Mouse (Mus musculus) limb, embryonic 11.5 days (tissue): Measurements from ENCODE around the gene Nr3c2. TPM values are rescaled to one million over a fixed set of nuclear protein-coding genes. Genes with fewer than 3 reads are reported as not detected.

Experiments
- ATAC-seq: fragments of 200-750 bp; cut with Nextera tagmentation; 2 replicates; pipeline ENCODE4 v1.8.0; 2017; ENCODE audit warnings: low read depth; ENCODE audit not compliant: insufficient number of reproducible peaks, low FRiP score, low TSS enrichment
- DNase-seq: peaks from one replicate; pipeline ENCODE4 v3.0.0-alpha.2; 2015; ENCODE audit warnings: low spot score
- H3K27ac ChIP-seq: fragments of 300-500 bp; sonication (generic); replicated peaks from 2 replicates; pipeline ENCODE4 v1.5.1; 2014; ENCODE audit warnings: low read depth, mild to moderate bottlenecking, low read length
- H3K27me3 ChIP-seq: fragments of 300-500 bp; sonication (generic); 2 replicates; pipeline ENCODE4 v1.6.1; 2014; ENCODE audit warnings: mild to moderate bottlenecking, low read length, mixed read lengths; ENCODE audit not compliant: control insufficient read depth, insufficient read depth
- H3K36me3 ChIP-seq: fragments of 300-500 bp; sonication (generic); 2 replicates; pipeline ENCODE4 v1.6.1; 2014; ENCODE audit warnings: mild to moderate bottlenecking, low read length, moderate library complexity, mixed read lengths; ENCODE audit not compliant: control insufficient read depth, insufficient read depth
- H3K4me1 ChIP-seq: fragments of 300-500 bp; sonication (generic); 2 replicates; pipeline ENCODE4 v1.6.1; 2014; ENCODE audit warnings: low read length, mixed read lengths; ENCODE audit not compliant: control insufficient read depth, insufficient read depth
- H3K4me2 ChIP-seq: fragments of 300-500 bp; sonication (generic); 2 replicates; pipeline ENCODE4 v1.6.1; 2014; ENCODE audit warnings: low read depth, mild to moderate bottlenecking, moderate library complexity; ENCODE audit not compliant: severe bottlenecking
- H3K4me3 ChIP-seq: fragments of 300-500 bp; sonication (generic); 2 replicates; pipeline ENCODE4 v1.5.1; 2014; ENCODE audit warnings: low read depth, low read length
- H3K9ac ChIP-seq: fragments of 300-500 bp; sonication (generic); 2 replicates; pipeline ENCODE4 v1.6.1; 2014; ENCODE audit warnings: mild to moderate bottlenecking, low read length
- H3K9me3 ChIP-seq: fragments of 300-500 bp; sonication (generic); 2 replicates; pipeline ENCODE4 v1.6.1; 2016; ENCODE audit warnings: low read length; ENCODE audit not compliant: control insufficient read depth
- WGBS: fragments of 180-500 bp; shearing (Covaris S2); extraction: QIAGEN DNeasy Blood & Tissue Kit; methylation state at CpG from one replicate; pipeline ENCODE4 v1.1.7; 2014; 5-methylcytosine and 5-hydroxymethylcytosine counted together
- polyA plus RNA-seq: library from polyadenylated mRNA; unstranded; fragments of >200 nt; fragmentation: Nextera tagmentation; extraction: Ambion mirVana; gene quantifications from 2 replicates; pipeline ENCODE4 v1.2.1, GENCODE M21; 2014

The Nr3c2 gene
- polyA plus RNA-seq, 1 experiment from 2014 or later, result 0.37 TPM

DNA sequence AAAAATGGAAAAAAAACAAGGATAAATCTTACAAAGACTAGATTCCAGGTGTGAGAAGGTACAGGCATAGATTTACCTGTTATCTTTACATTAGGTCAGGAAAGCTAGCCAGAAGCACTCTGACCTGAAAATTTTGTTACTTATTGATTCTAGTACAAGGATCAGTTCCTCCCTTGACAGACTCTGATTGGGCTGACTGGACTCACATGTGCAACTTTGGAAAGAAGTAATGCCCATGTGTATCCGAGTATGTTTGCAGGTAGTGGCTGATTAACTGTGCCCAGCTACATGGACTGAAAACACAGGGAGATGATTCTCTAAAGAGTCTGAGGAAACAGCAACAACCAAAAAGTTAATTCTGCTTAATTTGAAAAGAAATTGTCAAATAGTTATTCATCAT is 29.1 kb downstream of the Nr3c2 start:
- Histone ChIP-seq H3K4me1 (no peaks in the 10 kb centered on the region), H3K9me3 (no peaks in the 10 kb centered on the region), H3K4me2 (no peak overlapping the region), H3K27ac (no peak overlapping the region), H3K27me3 (no peaks in the 10 kb centered on the region), H3K9ac (no peak overlapping the region), H3K4me3 (no peak overlapping the region), H3K36me3 (no peaks in the 10 kb centered on the region)
- no peak for ATAC-seq
- DNase-seq, result no peak
- 82% methylated on average over 1 of the region's 1 CpGs for WGBS

DNA sequence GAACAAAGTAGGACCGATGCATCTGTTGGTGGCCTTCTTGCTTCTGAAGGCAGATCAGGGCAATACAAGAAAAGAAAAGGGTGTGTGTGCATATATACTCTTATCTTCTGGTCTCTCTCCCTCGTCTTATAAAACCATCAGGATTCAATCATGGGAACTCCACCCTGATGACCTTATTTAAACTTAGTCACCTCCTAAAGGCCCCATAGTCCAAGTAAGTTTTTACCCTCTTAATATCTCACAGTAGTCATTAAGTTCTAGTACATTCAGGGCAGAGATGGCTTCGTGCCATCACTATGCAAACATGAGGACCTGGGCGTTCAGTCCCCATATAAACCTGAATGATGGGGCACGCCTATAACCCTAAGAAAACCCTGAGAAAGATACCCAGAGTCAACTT is 29.6 kb downstream of the Nr3c2 start:
- H3K27ac ChIP-seq, result no peak overlapping the region
- WGBS, result 91% methylated on average over 5 of the region's 5 CpGs
- no peak for DNase-seq
- H3K9me3 ChIP-seq, result no peaks in the 10 kb centered on the region
- H3K4me2 ChIP-seq, result no peak overlapping the region
- ATAC-seq, result no peak
- H3K4me3 ChIP-seq, result no peak overlapping the region
- no peaks in the 10 kb centered on the region for H3K36me3 ChIP-seq
- H3K4me1 ChIP-seq, result no peaks in the 10 kb centered on the region
- no peak overlapping the region for H3K9ac ChIP-seq
- no peaks in the 10 kb centered on the region for H3K27me3 ChIP-seq

DNA sequence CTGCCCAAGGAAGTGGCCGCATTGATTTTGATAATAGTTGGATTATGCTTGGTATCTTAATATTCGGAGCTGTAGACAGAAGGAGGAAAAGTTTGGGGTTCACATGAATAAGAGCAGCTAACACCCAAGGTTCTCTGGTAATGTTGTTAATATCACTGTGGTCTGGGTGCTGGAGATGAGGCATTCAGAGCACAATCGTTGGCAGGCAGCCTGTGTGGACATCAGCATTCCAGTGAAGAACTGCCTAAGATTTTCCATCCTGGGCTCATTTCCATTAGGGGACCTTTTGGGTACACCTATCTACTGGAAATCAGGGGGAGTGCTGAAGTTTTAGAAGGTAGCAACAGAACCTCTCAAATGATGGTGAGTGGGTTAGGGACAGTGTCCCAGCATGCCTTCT is 65.8 kb downstream of the Nr3c2 start:
- no peak overlapping the region for H3K4me3 ChIP-seq
- no peaks in the 10 kb centered on the region for H3K36me3 ChIP-seq
- H3K27me3 ChIP-seq, result no peaks in the 10 kb centered on the region
- DNase-seq, result no peak
- no peaks in the 10 kb centered on the region for H3K4me1 ChIP-seq
- ATAC-seq, result no peak
- no peak overlapping the region for H3K27ac ChIP-seq
- no peaks in the 10 kb centered on the region for H3K9me3 ChIP-seq
- no peak overlapping the region for H3K9ac ChIP-seq
- 88% methylated on average over 3 of the region's 3 CpGs for WGBS
- no peak overlapping the region for H3K4me2 ChIP-seq

DNA sequence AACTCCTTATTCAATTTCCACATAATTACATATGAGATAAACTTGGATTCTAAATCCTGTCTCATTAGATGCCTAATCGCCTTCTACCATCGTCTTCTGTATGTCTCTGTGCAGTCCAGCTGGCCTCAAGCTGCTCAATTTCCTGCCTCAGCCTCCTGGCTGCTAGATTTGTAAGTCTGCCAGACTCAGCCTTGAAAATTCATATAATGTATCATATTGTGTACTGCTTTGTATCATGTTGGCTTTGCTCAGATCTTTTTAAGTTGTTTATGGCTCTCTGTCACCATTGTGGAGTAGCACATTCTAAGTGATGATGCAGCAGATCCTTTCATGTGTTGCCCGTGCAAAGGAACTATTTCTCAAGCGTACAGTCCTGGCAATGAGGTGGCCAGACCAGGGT is 71.9 kb downstream of the Nr3c2 start:
- H3K27ac ChIP-seq, result no peak overlapping the region
- no peaks in the 10 kb centered on the region for H3K4me1 ChIP-seq
- H3K27me3 ChIP-seq, result no peaks in the 10 kb centered on the region
- WGBS, result 86% methylated on average over 4 of the region's 4 CpGs
- H3K9ac ChIP-seq, result no peak overlapping the region
- ATAC-seq (no peak), DNase-seq (no peak)
- no peak overlapping the region for H3K4me2 ChIP-seq
- no peaks in the 10 kb centered on the region for H3K36me3 ChIP-seq
- H3K4me3 ChIP-seq, result no peak overlapping the region
- no peaks in the 10 kb centered on the region for H3K9me3 ChIP-seq

DNA sequence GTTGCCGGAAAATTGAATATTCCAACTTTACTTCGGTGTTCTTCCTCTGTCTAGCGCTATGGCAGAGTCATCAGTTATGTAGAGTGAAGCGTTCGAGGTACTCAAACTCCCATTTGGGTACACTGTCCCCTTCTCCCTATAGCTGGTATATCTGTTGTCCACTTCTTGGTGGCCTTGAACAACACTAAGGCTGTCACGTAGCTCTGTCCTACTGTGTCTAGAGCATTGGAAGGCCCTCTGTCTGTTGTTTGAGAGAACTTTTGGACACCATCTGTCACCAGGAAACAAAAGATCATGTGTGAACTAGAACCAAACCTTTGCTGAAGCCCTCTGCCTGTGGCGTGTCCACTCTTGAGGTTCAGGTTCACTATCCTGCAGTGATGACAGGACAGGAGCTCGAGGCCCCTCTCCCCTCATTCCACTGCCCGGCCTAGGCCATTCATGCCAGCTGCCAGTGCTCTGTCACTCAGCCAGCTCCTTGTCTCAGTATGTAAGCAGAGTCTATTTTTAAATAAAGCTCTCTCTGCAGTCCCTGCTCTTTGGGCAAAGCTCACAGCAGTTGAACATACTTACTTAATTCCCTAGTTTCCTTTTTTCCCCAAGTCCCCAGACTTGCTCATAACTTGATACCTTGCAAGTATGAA is 72.6 kb downstream of the Nr3c2 start:
- no peak overlapping the region for H3K4me3 ChIP-seq
- no peak overlapping the region for H3K4me2 ChIP-seq
- DNase-seq, result no peak
- H3K4me1 ChIP-seq, result no peaks in the 10 kb centered on the region
- no peaks in the 10 kb centered on the region for H3K27me3 ChIP-seq
- H3K9ac ChIP-seq, result no peak overlapping the region
- 85% methylated on average over 9 of the region's 9 CpGs for WGBS
- no peaks in the 10 kb centered on the region for H3K36me3 ChIP-seq
- no peaks in the 10 kb centered on the region for H3K9me3 ChIP-seq
- no peak for ATAC-seq
- no peak overlapping the region for H3K27ac ChIP-seq

DNA sequence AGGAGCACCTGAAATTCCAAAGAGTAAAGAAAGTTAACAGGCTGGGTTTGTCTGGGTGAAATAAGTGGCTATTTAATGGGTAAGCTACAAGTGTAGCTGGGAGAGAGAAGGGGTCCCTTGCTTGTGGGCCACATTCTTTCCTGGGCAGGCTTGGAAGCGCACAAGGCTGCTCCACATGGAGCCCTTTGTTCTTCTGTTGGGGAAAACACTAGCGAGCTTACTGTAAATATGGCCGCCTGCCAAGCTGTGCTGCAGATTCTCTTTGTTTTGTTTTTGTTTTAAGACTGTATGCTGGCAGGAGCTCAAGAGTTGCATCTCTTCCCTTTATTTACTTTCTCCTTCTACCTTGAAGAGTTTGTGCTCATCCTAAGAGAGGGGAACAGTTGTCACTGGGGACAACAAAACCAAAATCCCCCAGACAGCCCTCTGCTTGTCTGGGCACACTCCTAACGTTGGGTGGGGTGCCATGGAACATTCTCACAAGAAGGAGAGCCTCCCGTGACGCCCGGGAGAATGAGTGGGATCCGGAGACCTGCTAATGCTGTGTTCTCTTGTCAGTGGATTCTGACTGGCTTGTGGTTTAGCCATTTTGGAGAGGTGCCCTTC is 73.8 kb downstream of the Nr3c2 start:
- no peaks in the 10 kb centered on the region for H3K36me3 ChIP-seq
- H3K9ac ChIP-seq, result no peak overlapping the region
- H3K4me1 ChIP-seq, result no peaks in the 10 kb centered on the region
- WGBS, result 73% methylated on average over 8 of the region's 8 CpGs
- H3K27me3 ChIP-seq, result no peaks in the 10 kb centered on the region
- DNase-seq (no peak), ATAC-seq (no peak)
- H3K27ac ChIP-seq, result no peak overlapping the region
- no peak overlapping the region for H3K4me2 ChIP-seq
- no peak overlapping the region for H3K4me3 ChIP-seq
- no peaks in the 10 kb centered on the region for H3K9me3 ChIP-seq

DNA sequence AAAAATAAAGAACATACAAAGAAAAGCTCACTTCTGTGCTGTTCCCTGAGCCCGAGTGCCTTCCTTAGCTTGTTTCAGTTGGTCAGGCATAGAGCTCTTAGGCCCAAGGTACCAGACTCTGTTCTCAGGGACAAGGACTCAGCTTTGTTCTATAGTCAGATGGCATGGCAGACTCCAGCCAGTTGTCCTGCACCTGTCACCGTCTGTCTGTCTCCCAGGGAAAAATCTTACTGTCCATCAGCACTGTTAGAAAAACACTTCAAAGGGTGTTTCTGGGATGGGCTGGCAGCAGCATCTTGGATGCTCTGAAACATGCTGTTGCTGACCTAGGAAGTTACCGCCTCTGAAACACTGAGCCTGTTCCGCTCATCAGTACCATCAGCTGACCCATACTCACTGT is 78.7 kb downstream of the Nr3c2 start:
- DNase-seq, result no peak
- Histone ChIP-seq H3K4me2 (no peak overlapping the region), H3K9me3 (no peaks in the 10 kb centered on the region), H3K9ac (no peak overlapping the region), H3K4me1 (no peaks in the 10 kb centered on the region), H3K27ac (no peak overlapping the region), H3K4me3 (no peak overlapping the region), H3K36me3 (no peaks in the 10 kb centered on the region), H3K27me3 (no peaks in the 10 kb centered on the region)
- no peak for ATAC-seq
- WGBS, result 89% methylated on average over 4 of the region's 4 CpGs

DNA sequence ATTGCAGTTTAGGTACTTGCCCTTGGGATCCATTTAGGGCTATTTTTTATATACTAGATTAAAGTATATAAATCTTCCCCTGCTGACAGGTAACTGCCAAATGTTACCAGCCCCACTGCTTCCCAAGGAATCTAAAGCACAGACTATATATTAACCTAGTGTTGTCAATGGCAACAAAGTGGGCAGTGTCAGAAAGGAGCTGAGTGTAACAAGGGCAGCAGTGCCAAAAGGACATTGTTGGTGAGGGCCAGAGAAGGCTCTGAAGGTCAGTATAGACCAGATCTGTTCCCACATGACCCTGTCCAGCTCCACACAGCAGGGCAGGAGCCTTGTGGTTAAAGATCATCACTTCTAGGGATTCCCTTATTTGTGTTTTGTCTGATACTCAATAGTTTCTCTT is 84.8 kb downstream of the Nr3c2 start:
- no peak for DNase-seq
- Histone ChIP-seq H3K4me2 (no peak overlapping the region), H3K9me3 (no peaks in the 10 kb centered on the region), H3K4me1 (no peaks in the 10 kb centered on the region), H3K27ac (no peak overlapping the region), H3K9ac (no peak overlapping the region), H3K4me3 (no peak overlapping the region), H3K36me3 (no peaks in the 10 kb centered on the region), H3K27me3 (no peaks in the 10 kb centered on the region)
- no peak for ATAC-seq

DNA sequence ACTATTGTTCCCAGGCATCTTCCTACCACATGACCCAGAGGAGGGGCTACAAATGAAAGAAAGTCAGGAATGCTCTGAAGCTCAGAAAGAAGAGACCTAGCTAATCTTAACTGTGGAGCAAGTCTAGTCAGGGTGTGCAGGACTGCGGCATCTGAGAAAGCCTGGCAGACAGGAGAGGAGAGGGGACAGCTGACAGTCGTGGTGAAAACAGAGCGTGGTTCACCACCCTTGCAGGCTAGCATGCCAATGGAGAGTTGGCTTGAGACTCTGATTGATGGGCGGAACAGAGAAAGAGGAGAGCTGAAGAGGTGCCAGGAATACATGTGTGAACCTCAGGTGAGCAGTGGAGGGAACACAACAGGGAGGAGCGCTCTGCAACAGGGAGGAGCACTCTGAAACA is 85.6 kb downstream of the Nr3c2 start:
- Histone ChIP-seq H3K9ac (no peak overlapping the region), H3K9me3 (no peaks in the 10 kb centered on the region), H3K27me3 (no peaks in the 10 kb centered on the region), H3K4me1 (no peaks in the 10 kb centered on the region), H3K4me3 (no peak overlapping the region), H3K36me3 (no peaks in the 10 kb centered on the region), H3K4me2 (no peak overlapping the region), H3K27ac (no peak overlapping the region)
- DNase-seq, result no peak
- 83% methylated on average over 5 of the region's 5 CpGs for WGBS
- ATAC-seq, result no peak
